Mouse (Mus musculus): ENCODE data around the gene Ddc. TPM values are rescaled to one million over a fixed set of nuclear protein-coding genes. Genes with fewer than 3 reads are reported as not detected.

Ddc gene
- polyA plus RNA-seq (2014; fragmentation: Illumina TruSeq; extraction: RNeasy Lipid Tissue Mini Kit (QIAGEN cat#74804); ENCODE audit: low read depth, low replicate concordance) = 1.5 TPM

GRCm38 (mm10) chr11:11897645-11898357 lies at the start of gene Ddc:
Ddc (minus strand) TSS chr11:11898144.

GRCm38 (mm10) chr11:11808820-11809403 lies 89.0 kb downstream of the Ddc start, which contains the start of gene Fignl1:
Fignl1 (minus strand) TSS chr11:11808962.

Other genes with a start within 250 kb of the Ddc start
- 0.45 TPM for gene Ikzf1, start 213.1 kb downstream of the Ddc start, polyA plus RNA-seq (2014; fragmentation: Illumina TruSeq; extraction: RNeasy Lipid Tissue Mini Kit (QIAGEN cat#74804); ENCODE audit: low read depth, low replicate concordance)
- 94.8 TPM for gene Fignl1, start 89.2 kb downstream of the Ddc start, polyA plus RNA-seq (2014; fragmentation: Illumina TruSeq; extraction: RNeasy Lipid Tissue Mini Kit (QIAGEN cat#74804); ENCODE audit: low read depth, low replicate concordance)
- 10.9 TPM for gene Grb10, start 140.5 kb upstream of the Ddc start, polyA plus RNA-seq (2014; fragmentation: Illumina TruSeq; extraction: RNeasy Lipid Tissue Mini Kit (QIAGEN cat#74804); ENCODE audit: low read depth, low replicate concordance)

Measured in testis, adult 10 weeks (tissue).